Mouse (Mus musculus) hindbrain, embryonic 16.5 days (tissue): ENCODE measurements around the gene Eif2b3. TPM values are rescaled to one million over a fixed set of nuclear protein-coding genes. Genes with fewer than 3 reads are reported as not detected.

ENCODE experiments used
- ATAC-seq: fragments of 200-750 bp; cut with Nextera tagmentation; 2 replicates; pipeline ENCODE4 v1.8.0; 2017; ENCODE audit warnings: moderate TSS enrichment, moderate library complexity
- H3K27ac ChIP-seq: fragments of 300-500 bp; sonication (generic); 2 replicates; pipeline ENCODE4 v1.5.1; 2014; ENCODE audit warnings: low read depth, mild to moderate bottlenecking, control low read depth, low read length, moderate library complexity
- H3K27me3 ChIP-seq: fragments of 300-500 bp; sonication (generic); replicated peaks from 2 replicates; pipeline ENCODE4 v1.6.1; 2014; ENCODE audit warnings: low read length; ENCODE audit not compliant: control insufficient read depth, insufficient read depth
- H3K36me3 ChIP-seq: fragments of 300-500 bp; sonication (generic); 2 replicates; pipeline ENCODE4 v1.6.1; 2014; ENCODE audit warnings: mild to moderate bottlenecking, low read length, moderate library complexity, mixed read lengths; ENCODE audit not compliant: control insufficient read depth, insufficient read depth
- H3K4me1 ChIP-seq: fragments of 300-500 bp; sonication (generic); 2 replicates; pipeline ENCODE4 v1.6.1; 2014; ENCODE audit warnings: low read depth, low read length; ENCODE audit not compliant: control insufficient read depth, insufficient read depth
- H3K4me2 ChIP-seq: fragments of 300-500 bp; sonication (generic); 2 replicates; pipeline ENCODE4 v1.6.1; 2014; ENCODE audit warnings: mild to moderate bottlenecking, low read length, control low read depth, moderate library complexity
- H3K4me3 ChIP-seq: fragments of 300-500 bp; sonication (generic); 2 replicates; pipeline ENCODE4 v1.5.1; 2014; ENCODE audit warnings: mild to moderate bottlenecking, low read length, control low read depth, moderate library complexity
- H3K9ac ChIP-seq: fragments of 300-500 bp; sonication (generic); 2 replicates; pipeline ENCODE4 v1.6.1; 2014; ENCODE audit warnings: low read depth, mild to moderate bottlenecking, control low read depth, low read length, moderate library complexity
- H3K9me3 ChIP-seq: fragments of 300-500 bp; sonication (generic); 2 replicates; pipeline ENCODE4 v1.6.1; 2014; ENCODE audit warnings: mild to moderate bottlenecking, low read length, moderate library complexity; ENCODE audit not compliant: control insufficient read depth
- WGBS: fragments of 180-500 bp; shearing (Covaris S2); extraction: QIAGEN DNeasy Blood & Tissue Kit; methylation state at CpG from one replicate; pipeline ENCODE4 v1.1.7; 2014; 5-methylcytosine and 5-hydroxymethylcytosine counted together
- polyA plus RNA-seq: library from polyadenylated mRNA; unstranded; fragments of >200 nt; fragmentation: Nextera tagmentation; extraction: Ambion mirVana; gene quantifications from 2 replicates; pipeline ENCODE4 v1.2.1, GENCODE M21; 2015

Gene Eif2b3
- polyA plus RNA-seq, 1 experiment from 2014 or later, result 44.9 TPM

DNA sequence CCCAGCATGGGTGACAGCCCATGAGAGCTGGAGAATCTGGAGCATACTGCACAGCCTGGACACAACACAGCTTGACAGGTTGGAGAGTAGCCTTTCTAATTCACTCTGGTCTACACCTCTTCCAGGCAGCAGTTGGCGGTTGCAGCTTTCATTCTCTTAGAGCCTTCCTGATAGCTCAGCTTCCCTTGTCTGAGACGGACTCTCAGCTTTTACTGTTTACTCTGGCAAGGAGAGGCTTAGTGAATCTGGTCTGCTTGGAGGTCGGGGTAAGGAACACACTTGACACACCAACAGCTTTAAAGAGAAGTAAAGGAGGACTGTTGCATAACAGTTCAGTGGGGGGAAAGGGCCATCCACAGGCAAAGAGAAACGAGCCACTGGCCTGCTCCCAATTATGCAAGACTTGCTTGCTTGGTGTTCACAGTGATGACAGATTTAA lies 22.1 kb downstream of the Eif2b3 start:
- Histone ChIP-seq H3K27me3 (no peaks in the 10 kb centered on the region), H3K4me2 (peak overlapping the region; percentile 1; the same call in 1 of the 2 replicates), H3K4me1 (peaks cover 17% of the 10 kb centered on the region), H3K36me3 (0 out of 2 replicates have a peak, but pooled peaks cover 2% of the 10 kb centered on the region), H3K4me3 (no peak overlapping the region), H3K9ac (no peak overlapping the region), H3K27ac (peak overlapping the region; percentile 81), H3K9me3 (no peaks in the 10 kb centered on the region)
- WGBS, result 46% methylated on average over 4 of the region's 4 CpGs
- peak; percentile 73 for ATAC-seq

DNA sequence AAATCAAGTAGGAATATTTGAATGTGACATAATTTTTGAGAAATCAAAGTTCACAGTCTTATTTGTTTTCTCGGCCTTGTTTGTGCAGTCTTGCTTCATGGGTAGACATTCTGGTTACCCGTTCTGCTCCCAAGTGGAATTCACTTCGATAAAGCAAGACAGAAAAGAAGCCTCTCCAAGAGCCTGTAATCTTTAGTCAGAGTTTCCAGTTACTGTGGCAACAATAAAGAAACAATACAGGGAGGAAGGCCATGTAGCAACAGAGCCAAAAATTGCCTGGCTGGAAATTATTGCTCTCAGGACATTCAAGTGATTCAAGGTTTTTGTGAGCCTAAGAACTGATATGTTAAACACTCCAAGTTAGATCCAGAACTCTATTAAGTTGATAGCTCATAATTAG lies 29.6 kb downstream of the Eif2b3 start:
- no peak overlapping the region for H3K4me3 ChIP-seq
- WGBS, result 62% methylated on average over 3 of the region's 3 CpGs
- H3K27ac ChIP-seq, result no peak overlapping the region
- H3K4me2 ChIP-seq, result no peak overlapping the region
- H3K4me1 ChIP-seq, result no peaks in the 10 kb centered on the region
- no peak overlapping the region for H3K9ac ChIP-seq
- H3K27me3 ChIP-seq, result no peaks in the 10 kb centered on the region
- H3K36me3 ChIP-seq, result 0 out of 2 replicates have a peak, but pooled peaks cover 4% of the 10 kb centered on the region
- H3K9me3 ChIP-seq, result no peaks in the 10 kb centered on the region
- ATAC-seq, result no peak

DNA sequence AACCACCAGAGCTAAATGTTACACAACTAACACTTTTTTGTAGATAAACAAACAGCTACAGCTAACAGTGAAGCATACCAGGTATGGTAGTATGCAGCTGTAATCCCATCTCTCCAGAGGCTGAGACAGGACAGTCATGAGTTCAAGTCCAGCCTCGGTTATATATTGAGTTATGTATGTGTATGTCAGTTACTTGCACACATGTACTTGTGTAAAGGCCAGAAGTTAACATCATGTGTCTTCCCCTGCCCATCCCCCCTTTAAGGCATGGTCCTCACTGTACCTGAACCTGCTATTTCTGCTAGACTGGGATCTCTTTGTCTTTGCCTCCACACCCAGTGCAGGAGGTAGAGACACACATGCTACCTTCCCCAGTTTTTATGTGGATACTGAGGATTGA lies 30.3 kb downstream of the Eif2b3 start:
- no peaks in the 10 kb centered on the region for H3K9me3 ChIP-seq
- 100% methylated on average over 1 of the region's 1 CpGs for WGBS
- 0 out of 2 replicates have a peak, but pooled peaks cover 4% of the 10 kb centered on the region for H3K36me3 ChIP-seq
- no peak overlapping the region for H3K4me2 ChIP-seq
- H3K9ac ChIP-seq, result no peak overlapping the region
- no peak for ATAC-seq
- no peaks in the 10 kb centered on the region for H3K27me3 ChIP-seq
- H3K27ac ChIP-seq, result no peak overlapping the region
- no peaks in the 10 kb centered on the region for H3K4me1 ChIP-seq
- H3K4me3 ChIP-seq, result no peak overlapping the region

DNA sequence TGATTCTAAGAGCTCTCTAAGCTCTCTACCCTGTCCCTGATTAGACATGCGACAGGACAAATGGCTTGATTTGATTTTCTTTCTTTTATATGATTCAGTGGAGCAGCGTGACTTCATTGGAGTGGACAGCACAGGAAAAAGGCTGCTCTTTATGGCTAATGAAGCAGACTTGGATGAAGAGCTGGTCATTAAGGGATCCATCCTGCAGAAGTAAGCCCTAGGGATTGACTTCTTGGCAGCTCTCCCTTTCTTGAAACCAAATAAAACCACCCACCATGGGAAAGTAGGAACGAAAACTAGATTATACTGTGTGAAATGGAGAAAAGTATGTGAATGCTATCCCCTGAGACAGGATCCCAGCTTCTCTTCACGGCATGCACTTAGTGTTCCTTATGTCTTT lies 33.4 kb downstream of the Eif2b3 start:
- H3K9me3 ChIP-seq, result no peaks in the 10 kb centered on the region
- ATAC-seq, result peak; percentile 69
- 0 out of 2 replicates have a peak overlapping the region, but pooled peaks have one; percentile 36 for H3K27ac ChIP-seq
- H3K4me3 ChIP-seq, result no peak overlapping the region
- no peak overlapping the region for H3K4me2 ChIP-seq
- H3K27me3 ChIP-seq, result no peaks in the 10 kb centered on the region
- H3K9ac ChIP-seq, result no peak overlapping the region
- H3K36me3 ChIP-seq, result 0 out of 2 replicates have a peak, but pooled peaks cover 2% of the 10 kb centered on the region
- WGBS, result 63% methylated on average over 4 of the region's 4 CpGs
- no peaks in the 10 kb centered on the region for H3K4me1 ChIP-seq

DNA sequence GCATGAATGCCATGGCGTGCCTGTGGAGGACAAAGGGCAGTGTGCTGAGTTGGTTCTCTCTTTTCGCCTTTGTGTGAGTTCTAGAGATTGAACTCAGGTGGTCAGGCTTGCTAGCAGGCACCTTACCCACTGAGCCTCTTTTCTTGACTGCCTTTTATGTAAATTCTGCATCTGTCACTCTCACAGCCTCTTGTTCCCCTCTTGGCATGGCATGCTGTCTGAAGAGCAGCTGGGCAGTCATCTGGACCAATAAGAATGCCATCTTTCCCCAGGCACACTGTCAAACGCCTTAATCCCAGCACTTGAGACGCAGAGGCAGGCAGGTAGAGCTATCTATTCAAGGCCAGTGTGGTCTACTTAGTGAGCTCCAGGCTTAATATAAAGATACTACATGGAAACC lies 34.8 kb downstream of the Eif2b3 start:
- 58% methylated on average over 4 of the region's 4 CpGs for WGBS
- H3K27me3 ChIP-seq, result no peaks in the 10 kb centered on the region
- H3K4me2 ChIP-seq, result no peak overlapping the region
- no peak overlapping the region for H3K27ac ChIP-seq
- ATAC-seq, result peak; percentile 60; the same call in 1 of the 2 replicates
- no peak overlapping the region for H3K9ac ChIP-seq
- H3K4me3 ChIP-seq, result no peak overlapping the region
- H3K9me3 ChIP-seq, result no peaks in the 10 kb centered on the region
- no peaks in the 10 kb centered on the region for H3K4me1 ChIP-seq
- H3K36me3 ChIP-seq, result 0 out of 2 replicates have a peak, but pooled peaks cover 2% of the 10 kb centered on the region

DNA sequence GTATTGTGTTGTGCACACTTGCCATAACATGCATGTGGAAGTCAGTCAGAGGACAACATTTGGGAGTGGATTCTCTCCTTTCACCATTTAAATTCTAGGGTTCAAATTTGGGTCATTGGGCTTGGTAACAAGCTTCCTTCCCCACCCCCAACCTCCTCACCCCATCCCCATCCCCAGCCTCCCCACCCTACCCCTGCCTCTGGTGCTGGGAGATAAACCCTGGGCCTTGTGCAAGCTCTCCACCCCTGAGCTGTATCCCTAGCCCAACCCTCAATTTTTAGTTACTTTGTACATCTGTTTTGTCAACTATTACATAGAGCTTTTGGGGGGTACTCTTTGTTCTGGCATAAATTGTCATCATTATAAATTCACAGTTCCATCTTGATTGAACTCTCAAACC lies 36.9 kb downstream of the Eif2b3 start:
- H3K4me3 ChIP-seq, result no peak overlapping the region
- no peaks in the 10 kb centered on the region for H3K4me1 ChIP-seq
- H3K27ac ChIP-seq, result no peak overlapping the region
- ATAC-seq, result no peak
- no peaks in the 10 kb centered on the region for H3K9me3 ChIP-seq
- no peaks in the 10 kb centered on the region for H3K27me3 ChIP-seq
- no peak overlapping the region for H3K9ac ChIP-seq
- H3K36me3 ChIP-seq, result 0 out of 2 replicates have a peak, but pooled peaks cover 1% of the 10 kb centered on the region
- H3K4me2 ChIP-seq, result no peak overlapping the region

DNA sequence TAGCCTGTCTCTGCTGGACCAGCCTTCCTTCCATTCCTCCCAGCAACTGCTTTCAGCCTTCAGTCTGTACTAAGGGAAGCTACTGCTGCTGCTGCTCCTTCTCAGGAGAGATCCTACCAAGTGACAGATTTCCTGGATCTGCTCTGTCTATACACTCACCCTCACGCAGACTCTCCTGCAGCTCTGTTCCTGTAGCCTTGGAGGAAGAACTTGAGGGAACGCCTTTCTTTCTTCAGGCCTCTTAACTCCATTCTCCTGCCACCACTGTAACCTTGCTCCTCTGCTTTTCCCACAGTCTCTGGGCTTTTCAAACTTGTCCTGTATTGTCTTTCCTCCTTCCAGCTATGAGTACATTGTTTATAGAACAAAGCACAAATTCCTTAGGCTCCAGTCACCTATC lies 37.3 kb downstream of the Eif2b3 start:
- 72% methylated on average over 2 of the region's 2 CpGs for WGBS

DNA sequence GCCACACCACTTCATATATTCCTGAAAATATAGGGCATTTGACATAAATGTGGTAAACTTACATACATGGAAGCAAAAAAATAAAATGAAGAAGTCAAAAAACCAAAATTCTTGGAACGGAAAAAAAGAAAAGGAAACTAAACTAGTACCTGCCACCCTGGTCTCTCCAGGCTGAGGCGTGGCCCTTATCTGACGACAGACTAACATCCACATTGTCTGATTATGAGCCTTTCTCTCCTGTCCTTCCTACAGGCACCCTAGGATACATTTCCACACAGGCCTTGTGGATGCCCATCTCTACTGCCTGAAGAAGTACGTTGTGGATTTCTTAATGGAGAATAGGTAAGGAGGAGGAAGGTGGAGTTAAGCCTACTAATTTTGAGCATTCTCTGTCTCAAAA lies 39.3 kb downstream of the Eif2b3 start:
- no peak for ATAC-seq
- Histone ChIP-seq H3K4me3 (no peak overlapping the region), H3K9ac (no peak overlapping the region), H3K36me3 (no peaks in the 10 kb centered on the region), H3K27me3 (no peaks in the 10 kb centered on the region), H3K4me1 (no peaks in the 10 kb centered on the region), H3K27ac (no peak overlapping the region), H3K4me2 (no peak overlapping the region), H3K9me3 (no peaks in the 10 kb centered on the region)
- WGBS, result 93% methylated on average over 4 of the region's 4 CpGs

More for the DNA sequence above, 37.3 kb downstream of the Eif2b3 start:
- no peaks in the 10 kb centered on the region for H3K9me3 ChIP-seq
- no peak overlapping the region for H3K9ac ChIP-seq
- no peaks in the 10 kb centered on the region for H3K4me1 ChIP-seq
- H3K4me2 ChIP-seq, result no peak overlapping the region
- H3K4me3 ChIP-seq, result no peak overlapping the region
- no peak overlapping the region for H3K27ac ChIP-seq
- no peaks in the 10 kb centered on the region for H3K27me3 ChIP-seq
- ATAC-seq, result no peak
- no peaks in the 10 kb centered on the region for H3K36me3 ChIP-seq

DNA sequence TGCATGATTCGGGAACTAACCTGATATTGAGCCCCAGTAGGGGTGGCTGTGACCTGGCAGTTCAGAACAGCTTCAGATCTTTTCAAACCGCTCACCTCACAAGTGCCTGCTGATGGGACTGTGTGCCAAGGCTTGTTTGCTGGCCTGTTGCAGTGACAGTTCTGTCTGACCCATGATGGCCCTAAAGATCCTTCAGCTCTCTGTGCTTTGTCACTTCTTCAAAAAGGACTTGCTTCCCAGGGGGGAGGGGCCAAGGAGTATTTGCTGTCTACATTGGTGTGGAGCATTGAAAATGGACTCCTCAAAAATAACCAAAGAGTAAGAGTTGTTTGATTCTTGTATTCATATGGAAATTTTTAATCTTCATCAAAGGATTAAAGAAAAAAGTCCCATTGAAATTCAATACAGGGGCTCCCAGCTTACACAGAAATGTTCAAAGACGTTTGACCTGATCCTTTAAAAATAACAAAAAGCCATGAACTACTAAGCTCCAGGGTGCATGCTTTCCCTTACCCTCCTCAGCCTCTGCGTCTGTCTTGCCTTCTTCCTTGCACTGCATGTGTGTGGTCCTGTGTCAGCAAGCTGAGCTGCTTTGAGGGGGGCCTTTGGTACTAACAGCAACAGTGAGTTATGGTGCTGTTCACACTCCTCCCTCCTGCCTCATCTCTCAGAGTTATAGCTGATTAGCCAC lies 43.6 kb downstream of the Eif2b3 start:
- Histone ChIP-seq H3K9me3 (no peaks in the 10 kb centered on the region), H3K4me2 (no peak overlapping the region), H3K27me3 (no peaks in the 10 kb centered on the region), H3K4me3 (no peak overlapping the region), H3K36me3 (peaks cover 10% of the 10 kb centered on the region), H3K9ac (no peak overlapping the region), H3K4me1 (no peaks in the 10 kb centered on the region), H3K27ac (no peak overlapping the region)
- 21% methylated on average over 4 of the region's 4 CpGs for WGBS
- no peak for ATAC-seq
